Mouse (Mus musculus) retina, postnatal 1 day (tissue): ENCODE data around the gene Stx6.

Experiments used
- DNase-seq: peaks from one replicate; pipeline ENCODE4 v3.0.0-alpha.2; 2012

Gene Stx6

DNA sequence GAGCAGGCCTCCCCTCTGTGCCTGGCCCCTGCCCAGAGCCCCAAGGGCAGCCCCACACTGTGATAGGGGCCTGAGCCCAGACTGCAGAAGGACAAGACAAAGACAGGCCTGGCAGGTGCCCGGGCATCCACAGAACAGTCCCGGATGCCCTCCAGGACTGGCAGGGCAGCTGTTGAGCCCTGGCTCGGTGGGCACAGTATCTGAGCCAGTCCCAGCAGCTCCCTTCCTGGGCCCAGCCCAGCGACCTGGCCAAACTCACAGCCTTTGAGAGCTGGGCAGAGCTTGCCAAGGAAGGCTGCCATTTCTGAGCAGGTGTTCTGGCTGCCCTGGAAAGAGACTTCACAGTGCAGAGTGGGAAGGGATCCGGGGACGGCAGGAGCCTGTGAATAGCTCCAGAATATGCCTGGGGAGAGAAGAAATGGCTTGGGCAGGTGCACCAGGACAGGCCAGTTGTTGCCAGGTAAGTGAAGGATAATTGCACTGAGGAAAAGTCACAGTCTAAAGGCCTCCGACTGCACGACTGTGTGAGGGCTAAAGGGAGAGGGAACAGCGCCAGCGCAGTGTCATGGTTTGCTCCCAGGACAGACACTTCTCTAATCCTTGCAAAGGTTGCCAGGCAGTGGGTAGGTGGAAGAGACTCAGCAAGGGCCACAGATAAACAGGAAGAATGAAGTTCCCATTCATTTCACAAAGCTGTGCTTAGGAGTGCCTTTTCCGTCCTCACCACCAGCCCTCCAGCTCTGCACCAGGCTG lies 51.7 kb downstream of the Stx6 start:
- no peak for DNase-seq

DNA sequence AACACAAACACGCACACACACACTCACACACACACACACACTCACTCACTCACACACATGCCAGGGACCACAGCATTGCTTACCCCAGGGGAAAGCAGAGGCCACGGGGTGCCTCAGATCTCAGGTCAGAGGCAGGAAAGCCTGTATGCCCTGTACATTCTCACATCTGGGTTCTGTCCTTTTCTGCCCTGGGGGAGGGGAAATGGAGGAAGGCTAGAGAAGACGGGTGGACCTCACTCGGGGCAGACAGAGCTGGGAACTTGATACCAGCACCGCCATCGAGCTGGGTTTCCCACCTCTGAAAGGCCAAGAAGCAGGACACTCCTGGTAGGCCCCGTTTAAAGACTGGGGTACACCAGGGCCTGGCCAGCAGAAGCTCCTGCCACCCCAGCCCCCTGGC lies 52.5 kb downstream of the Stx6 start:
- DNase-seq = no peak

DNA sequence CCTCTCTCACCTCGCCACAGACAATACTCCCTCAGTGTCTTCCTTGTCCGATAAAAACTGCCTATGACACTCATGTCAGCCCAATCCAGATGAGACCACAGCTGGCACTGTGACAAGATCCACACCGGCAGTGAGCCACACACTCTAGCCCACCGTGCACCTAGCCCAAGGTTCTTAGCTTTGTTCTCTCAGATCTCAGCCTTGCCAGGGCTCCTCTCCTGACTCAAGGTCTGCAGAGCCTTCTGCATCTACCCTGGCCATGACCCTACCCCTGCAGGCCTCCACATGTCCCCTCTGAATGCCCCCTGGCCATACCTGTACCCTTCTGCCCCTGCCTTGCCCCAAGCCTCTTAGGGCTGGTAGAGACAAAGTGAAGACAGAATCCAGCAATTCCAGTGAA lies 53.6 kb downstream of the Stx6 start:
- no peak for DNase-seq

DNA sequence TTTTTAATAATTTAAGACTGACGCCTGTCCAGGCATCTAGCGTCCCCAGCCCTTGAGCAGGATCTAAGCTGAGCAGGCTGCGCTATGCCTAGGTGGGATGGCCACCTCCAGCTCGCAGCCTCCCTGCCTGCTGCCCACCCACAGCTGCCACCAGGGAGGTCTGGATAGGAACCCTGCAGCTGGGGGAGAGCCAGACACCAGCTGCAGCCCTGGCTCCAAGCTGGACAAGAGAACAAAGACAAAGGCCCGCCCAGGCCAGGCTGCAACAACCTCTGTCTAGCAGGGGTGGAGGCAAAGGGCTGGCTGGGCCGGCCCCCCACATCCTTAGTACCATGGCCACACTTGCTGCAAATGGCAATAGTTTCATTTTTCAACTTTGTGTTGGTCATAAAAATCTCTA lies 54.0 kb downstream of the Stx6 start:
- DNase-seq = peak; percentile 90

DNA sequence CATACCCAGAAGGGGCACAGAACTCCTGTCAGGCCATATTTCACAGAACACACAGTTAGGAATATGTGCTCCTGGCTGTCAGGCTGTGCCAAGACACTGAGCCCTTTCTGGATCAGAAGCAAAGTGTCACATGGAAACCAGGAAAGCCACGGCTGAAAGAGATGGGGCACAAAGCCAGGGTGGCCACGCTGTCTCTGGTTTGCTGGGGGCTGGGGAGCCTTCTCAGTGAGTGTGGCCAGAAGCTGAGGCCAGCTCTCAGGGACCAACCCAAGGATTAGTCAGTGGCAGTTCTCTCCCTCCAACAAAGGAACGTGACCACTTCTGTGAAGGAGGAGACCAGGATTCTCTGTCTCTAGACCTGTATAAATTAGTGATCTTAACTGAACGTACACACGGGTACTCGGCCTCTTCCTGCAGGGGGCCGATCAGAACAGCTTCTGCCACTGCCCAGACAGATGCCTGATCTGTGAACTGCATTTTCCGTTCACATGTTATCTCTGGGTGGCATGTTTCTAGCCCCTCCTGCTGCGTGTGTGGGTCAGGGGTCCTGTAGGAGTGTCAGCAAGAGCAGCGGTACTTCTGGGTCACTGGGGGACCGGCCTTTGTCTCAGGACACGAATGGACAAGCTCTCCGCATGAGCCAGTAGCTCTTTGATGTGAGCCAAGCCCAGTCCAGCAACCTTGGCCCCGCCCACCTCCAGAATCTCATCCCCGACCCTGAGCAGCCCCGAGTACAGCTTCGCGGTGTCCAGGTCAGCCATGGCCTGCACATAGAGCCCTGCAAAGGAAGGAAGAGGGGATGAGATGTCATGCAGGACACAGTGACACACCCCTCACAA lies 54.6 kb downstream of the Stx6 start:
- DNase-seq = peak; percentile 69

DNA sequence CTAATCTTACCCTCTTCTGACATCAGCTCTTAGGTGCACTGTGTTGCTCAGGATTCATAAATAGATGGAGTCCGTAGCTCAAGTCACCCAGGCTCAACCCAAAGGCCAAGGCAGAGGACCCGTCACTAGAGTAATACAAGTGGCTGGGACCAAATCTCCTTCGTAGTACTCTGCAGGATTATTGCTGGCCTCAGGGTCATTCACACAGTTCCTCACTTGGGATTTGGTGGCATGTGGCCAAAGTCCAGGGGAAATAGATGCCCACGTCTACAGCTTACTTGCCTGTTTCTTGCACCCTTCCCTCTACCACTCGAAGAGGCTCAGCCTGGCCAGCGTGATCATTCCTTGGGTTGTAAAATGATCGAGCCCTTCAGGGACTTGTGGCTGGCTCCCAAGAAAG lies 55.4 kb downstream of the Stx6 start:
- DNase-seq = no peak

DNA sequence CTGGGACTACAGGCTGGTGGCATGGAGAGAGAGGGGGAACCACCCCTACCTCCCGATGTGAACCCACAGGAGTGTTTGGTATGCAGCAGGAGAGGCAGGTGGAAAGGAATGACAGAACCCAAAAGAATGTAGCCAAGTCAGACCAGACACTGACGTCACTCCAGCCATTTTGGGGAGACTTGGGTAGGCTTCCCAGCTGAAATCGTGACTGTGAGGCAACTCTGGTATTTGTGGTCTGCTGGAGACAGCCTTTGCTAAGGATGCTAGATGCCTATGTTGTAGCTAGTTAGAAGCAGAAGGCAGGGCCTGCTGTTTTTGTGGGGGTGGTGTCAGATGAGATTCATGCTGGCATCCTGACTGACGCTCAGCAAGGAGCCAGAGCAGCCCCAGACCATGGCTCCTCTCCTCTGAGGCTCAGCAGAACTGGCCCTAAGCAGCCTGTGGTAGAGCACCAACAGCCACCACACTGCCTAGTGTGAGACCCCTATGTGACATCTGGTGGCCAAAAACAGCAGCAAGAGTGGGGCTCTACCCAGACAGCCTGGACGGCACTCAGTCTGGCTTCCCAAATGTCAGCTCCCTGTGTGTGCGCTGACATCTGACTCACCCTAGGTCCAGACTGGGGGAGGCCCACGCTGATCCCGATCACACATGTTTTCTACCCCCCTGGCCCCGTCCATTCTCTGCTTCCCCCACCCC lies 56.7 kb downstream of the Stx6 start:
- DNase-seq = peak; percentile 60

DNA sequence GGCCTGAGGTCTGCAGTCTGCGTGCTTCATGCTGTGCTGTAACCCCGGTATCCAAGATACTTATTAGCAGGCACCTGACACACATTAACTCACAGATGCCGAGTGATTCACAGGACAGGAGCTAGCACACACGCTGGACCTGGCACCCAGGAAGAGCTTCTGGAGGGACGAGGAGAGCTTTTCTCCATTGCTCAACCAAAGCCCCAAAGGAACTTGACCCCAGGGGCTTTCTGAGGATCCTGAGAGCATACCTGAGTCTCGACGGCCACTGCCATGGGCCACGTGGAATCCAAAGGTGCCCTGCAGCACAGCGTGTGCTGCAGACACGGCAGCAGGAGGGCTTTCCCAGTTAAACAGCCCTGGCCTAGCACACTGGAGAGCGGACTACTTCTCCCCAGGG lies 57.8 kb downstream of the Stx6 start:
- no peak for DNase-seq

DNA sequence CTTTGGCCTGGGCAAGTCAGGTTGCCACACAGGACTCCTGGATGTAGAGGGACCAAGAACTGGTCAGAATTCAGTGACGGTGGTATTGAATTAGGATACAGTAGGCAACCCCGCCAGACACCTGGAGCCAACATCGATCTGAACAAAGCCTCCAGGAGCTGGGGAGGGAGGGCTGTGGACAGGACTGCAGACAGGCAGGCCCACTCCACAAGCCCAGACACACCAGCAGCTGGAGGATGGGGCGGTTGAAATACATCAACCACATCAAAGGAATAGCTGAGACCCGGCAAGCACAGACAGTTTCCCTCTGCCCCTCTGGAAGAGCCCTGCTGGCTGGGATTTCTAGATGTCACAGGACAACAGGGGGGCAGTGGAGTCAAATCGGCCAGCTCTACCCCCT lies 58.3 kb downstream of the Stx6 start:
- DNase-seq = no peak

DNA sequence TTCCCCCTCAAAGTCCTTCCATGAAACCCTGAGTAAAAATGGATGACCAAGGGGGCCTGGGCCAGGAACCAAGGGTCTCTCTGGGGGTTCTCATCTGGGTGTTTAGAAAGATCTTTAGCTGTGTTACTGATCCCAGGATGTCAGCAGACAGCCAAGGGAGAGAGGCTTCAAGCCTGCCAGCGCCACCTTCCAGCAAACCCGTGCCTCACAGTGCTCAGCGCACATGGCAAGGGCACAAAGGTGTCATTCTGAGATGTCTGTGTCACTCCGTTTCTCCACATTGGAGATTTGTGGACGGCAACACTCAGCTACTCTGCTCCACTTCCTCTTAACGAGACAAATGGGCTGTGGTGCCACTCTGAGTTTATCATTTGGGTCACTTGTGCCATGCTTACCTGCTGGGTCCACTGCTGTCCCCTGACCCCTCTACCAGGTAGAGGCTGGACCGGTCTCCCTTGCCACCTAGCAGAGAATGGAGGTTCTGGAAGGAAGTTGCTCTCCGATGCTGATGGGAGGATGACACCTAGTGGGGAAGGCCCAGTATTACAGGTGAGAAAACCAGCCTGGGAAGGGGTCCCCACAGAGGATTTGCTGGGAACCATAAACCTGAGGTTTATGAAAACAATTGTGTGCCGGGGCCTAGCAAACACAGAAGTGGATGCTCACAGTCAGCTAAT lies 59.5 kb downstream of the Stx6 start:
- DNase-seq = peak; percentile 74

DNA sequence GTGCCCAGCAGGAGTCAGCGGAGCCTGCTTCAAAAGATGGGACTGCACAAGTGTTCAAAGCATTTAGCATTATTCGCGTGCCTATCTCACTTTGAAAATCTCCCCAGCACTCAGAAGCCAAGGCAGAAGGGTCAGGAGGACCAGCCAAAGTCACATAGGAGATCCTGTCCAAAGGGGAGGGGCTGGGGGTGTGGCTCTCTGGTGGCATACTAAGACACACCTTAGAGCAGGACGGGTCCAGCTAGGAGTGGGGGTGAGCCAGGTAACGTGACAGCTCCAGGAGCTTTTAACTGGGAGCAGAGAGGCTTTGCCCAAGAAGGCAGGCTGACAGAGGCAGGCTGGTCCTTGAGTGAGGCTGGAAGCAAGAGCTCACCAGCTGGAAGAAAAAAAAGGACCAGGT lies 60.4 kb downstream of the Stx6 start:
- no peak for DNase-seq

DNA sequence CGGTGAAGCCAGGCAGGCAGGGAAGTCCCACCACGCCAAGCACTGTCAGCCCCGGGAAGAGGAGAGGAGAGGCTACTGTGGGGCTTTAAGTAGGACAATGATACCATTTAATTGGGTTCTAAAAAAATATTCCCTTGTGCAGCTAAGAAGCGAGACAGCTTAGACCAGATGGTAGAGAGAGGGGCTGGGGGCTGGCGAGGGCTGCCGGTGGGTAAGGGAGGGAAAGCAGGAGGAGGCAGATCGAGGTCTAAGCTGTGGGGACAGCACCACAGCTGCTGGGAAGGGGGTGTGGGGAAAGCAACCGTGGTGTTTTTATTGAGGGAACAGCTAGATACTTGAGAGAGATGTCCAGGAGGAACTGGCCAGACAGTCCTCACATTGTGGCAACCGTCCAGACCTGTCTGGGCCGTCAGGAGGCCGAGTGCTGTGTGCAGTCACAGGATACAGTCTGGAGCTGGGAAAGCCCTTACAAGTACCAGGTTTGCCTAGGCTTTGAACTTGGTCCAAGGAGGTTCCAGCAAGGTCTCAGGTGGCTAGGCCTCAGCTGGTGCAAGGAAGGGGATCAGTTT lies 63.7 kb downstream of the Stx6 start:
- peak; percentile 50 for DNase-seq

DNA sequence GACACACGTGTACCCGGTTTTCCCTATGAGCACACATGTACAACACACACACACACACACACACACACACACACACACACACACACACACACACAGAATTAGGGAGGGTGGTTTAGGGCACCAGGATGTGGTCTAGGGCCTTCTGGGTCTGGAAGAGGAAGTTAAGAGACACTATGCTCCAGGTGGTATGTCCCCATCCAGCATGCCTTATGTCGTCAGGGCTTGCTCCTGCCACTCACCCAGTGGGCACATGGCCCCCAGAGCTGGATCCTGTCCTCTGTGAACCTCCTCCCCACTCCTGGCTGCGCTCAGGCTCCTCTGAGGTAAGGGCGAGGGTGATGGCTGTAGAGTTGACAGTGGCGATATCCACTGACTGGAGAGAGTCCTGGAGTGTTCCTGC lies 64.5 kb downstream of the Stx6 start:
- DNase-seq = no peak

DNA sequence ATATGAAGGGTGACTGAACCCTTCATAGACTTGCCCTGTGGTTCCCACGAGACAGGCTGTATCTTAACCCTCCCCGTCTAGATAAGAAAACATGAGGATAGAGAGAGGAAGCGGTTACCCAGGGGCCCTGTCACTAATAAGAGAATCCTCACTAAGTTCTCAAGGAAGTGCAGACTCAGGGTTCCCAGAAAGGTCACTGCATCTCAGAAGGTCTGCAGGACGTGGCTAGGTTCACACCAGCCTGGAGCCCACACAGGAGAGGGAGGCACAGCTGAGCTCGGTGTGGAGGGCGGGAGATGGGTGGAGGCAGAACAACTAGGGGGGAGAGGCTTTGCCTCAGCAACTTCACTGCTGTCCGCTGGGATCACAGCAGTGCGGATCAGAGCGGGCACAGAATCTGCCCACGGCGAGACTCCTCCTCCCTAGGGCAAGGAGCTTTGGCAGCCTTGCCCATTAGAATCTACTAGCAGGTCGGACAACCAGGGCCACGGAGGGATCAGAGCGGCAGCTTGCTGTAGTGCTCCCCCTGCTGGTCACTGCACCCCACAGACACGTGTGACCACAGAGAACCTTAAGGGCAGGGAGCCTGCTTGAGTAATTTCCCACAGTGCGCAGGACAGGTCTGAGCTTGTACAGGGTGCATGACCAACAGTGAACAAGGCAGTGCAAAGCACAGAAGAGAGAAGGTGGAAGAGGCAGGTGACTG lies 65.5 kb downstream of the Stx6 start:
- DNase-seq = peak; percentile 94

DNA sequence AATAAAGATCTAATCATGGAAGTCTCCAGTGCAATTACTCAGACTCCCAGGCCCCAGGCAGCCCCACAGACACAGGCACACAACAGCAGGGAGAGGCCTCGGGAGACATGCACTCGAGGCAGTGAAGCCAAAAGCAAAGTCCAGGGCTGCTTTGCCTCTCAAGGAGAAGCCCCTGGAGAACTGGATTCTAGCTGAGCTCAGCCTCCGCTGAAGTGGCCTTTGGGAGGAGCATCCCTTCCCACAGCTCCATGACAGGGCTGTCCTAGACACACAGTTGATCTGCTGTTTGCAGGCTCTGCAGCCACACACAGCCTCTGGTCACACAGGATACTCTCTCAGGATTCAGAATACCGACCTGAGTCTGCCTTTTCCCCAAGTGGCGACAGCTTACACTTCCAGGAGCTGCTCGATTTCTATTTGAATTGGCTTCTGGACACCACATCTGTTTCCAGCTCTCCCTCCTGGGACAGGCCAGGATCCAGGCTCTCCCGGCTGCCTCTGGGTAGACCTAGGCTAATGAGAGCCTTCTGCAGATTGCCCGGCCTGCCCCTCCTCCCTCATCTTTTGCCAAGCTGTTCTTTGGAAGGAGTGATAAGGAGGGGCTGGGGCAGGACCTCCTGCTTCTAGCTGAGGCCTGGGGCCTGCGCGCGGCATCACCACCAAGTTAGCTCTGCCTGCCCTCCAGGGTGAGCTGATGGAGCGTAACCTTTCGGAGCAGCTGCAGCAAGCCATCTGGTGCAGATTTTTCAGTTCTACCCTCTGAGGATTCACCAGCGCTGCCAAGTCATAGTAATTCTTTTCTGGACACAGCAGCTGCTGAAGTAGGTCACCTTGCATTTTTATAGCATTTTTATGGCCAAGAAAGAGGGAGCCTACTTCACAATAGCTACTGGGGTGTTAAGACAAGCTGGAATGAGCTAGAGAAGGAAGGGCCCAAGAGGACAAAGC lies 71.2 kb downstream of the Stx6 start:
- peak; percentile 90 for DNase-seq

DNA sequence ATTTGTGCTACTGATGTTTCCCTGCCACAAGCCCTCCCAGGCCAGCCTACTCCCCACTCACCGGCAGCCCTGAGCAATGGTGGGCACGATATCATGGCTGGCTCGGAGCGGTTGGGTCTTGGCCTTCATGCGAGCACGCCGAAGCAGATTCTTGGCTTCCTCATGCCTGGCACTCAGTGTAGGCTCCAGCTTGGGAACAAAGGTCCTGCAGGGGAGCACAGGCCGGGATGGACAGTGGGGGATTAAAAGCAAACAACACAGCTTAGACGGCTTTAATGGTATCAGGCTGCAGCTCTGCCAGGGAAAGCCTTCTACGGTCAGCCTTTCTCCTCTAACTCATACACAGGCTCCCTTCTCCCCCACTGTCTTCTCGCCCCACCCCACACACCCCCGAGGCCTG lies 73.9 kb downstream of the Stx6 start:
- peak; percentile 66 for DNase-seq

DNA sequence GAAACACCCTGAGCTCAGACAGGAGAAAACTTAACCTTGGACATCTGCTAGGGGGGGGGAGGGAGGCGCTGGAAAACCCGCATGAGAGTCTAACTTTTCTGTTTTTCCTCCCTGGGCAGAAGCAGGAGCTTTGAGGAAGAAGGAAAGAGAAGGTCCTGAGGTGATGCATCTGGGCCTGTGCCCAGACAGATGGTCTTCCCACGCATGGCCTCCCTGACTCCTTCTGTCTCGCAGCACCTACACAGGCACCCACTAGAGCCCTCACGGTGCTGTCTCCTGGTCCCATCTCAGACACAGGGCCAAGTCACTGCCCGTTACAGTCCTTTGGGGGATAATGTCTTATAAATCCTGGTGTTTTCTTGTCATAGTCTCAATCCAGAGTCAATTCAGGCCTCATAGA lies 74.3 kb downstream of the Stx6 start:
- DNase-seq = no peak

DNA sequence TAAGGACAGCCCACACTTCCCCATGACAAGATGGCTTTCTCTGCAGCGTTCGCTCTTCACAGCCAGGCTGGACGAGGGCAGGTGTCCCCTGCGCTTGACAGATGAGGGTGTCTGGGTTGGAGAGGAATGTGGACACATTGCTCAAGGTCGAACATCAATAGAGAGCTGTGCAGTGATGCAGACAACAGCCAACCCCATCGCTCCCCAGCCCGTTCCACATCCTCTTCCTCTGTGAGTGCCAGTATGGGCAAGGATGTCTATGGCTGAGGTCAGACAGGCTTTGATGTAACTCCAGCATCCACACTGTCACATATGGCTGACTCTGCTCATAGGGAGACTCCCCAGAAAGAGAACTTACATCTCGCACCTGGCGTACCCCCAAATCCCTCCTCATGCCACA lies 74.9 kb downstream of the Stx6 start:
- no peak for DNase-seq

DNA sequence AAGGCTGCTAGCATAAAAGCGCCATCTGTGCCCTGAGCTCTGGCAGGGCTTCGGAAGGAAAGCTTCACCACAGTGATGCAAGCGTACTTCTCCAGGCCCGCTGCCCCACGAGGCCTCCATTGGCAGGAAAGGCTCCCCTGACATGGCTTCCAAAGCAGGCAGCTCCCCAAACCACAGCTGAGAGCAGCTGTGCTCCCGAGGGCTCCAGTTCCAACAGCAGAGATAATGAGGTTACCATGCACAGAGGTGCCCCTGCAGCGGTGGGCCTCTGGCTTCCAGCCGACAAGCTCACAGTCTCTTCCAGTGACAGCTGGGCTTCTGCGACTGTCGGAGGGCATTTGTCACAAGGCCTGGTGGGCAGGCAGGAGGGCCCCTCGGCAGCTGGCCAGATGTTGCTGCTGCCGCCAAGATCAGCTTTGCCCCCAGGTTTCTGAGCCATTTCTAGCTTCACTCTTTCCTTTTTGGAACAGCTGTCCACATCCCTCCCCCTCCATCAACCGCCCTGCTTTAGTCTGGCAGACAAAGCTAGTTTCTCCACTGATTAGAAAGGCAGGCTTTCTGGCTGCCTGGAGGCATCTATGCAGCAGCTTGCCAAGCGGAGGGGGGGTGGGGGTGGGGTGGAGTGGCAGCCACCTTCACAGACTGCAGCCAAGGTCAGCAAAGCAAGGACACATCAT lies 75.6 kb downstream of the Stx6 start:
- DNase-seq = peak; percentile 91

DNA sequence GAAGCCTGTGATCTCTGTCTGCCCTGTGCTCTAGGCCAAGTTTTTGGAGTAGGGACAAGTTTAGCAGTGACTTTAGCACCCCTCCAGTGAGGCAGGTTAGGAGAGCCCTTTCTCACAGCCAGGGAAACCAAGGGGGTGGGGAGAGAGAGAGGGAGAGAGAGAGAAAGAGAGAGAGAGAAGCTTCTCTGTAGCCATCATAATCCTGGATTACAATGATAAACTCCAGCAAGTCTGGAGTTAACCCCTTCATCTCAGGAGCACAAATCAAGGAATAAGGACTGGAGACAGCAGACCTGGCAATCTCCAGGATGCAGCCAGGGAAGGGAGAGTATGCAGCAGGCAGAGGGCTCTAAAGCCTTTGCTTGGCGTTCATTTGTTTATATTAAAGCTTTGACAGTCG lies 77.1 kb downstream of the Stx6 start:
- peak; percentile 72 for DNase-seq
